ENCODE assay signal across 16 mouse cellular contexts in the genomic region with DNA sequence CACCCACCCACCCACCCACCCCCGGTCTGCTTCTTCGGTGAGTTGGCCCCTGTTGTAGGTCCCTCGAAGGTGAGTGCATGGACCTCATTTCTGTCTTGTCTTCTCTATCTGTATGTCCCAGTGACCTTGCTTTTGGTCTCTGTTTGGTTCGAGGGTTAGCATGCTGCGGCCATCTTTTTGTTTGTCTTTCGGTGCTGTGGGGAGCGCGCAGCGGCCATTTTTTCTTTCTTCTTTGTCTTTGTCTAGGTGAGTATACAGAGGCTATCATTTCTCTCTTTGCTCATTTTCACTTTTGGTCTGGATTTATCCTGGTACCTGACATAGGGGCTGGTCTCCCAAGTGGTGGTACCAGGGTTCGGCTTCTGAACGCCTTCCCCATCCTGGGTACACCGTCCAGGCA. TPM values are rescaled to one million over a fixed set of nuclear protein-coding genes. Genes with fewer than 3 reads are reported as not detected.
"Had no signal": no experiment of that assay in that cellular context is flagged by ENCODE, and none has a peak within 500 bp of the region (broad histone marks: within the 10 kb centered on the region; RNA-seq: fewer than 3 reads in every experiment).

No protein-coding gene starts in this region.

- H3K27ac ChIP-seq: kidney, embryonic 15.5 days; limb, embryonic 12.5 days; limb, embryonic 15.5 days; liver, embryonic 14.5 days; macrophage; midbrain, embryonic 12.5 days; midbrain, embryonic 15.5 days; neural tube, embryonic 12.5 days; neural tube, embryonic 15.5 days had no signal

- H3K27me3 ChIP-seq: kidney, embryonic 15.5 days; limb, embryonic 12.5 days; limb, embryonic 15.5 days; midbrain, embryonic 12.5 days; midbrain, embryonic 15.5 days; neural tube, embryonic 12.5 days; neural tube, embryonic 15.5 days had no signal

- ATAC-seq: liver, postnatal 0 days; lung, postnatal 0 days; midbrain, embryonic 15.5 days had no signal

- H3K9me3 ChIP-seq: limb, embryonic 15.5 days; midbrain, embryonic 12.5 days; midbrain, embryonic 15.5 days; neural tube, embryonic 15.5 days had no signal

- H3K4me3 ChIP-seq: kidney, embryonic 15.5 days; limb, embryonic 12.5 days; limb, embryonic 15.5 days; midbrain, embryonic 12.5 days; midbrain, embryonic 15.5 days; neural tube, embryonic 12.5 days; neural tube, embryonic 15.5 days had no signal

- H3K4me1 ChIP-seq: limb, embryonic 12.5 days; limb, embryonic 15.5 days; midbrain, embryonic 12.5 days; midbrain, embryonic 15.5 days; neural tube, embryonic 12.5 days; neural tube, embryonic 15.5 days had no signal

- DNase-seq: layer of hippocampus, postnatal 36 days; right cerebral cortex, postnatal 25 days; thymus, adult 18-20 months had no signal

- H3K9ac ChIP-seq: kidney, embryonic 15.5 days; limb, embryonic 12.5 days; limb, embryonic 15.5 days; liver, embryonic 14.5 days; liver, postnatal 0 days; lung, embryonic 14.5 days; midbrain, embryonic 12.5 days; midbrain, embryonic 15.5 days; neural tube, embryonic 12.5 days; neural tube, embryonic 15.5 days had no signal

- H3K36me3 ChIP-seq: limb, embryonic 15.5 days; midbrain, embryonic 12.5 days; midbrain, embryonic 15.5 days; neural tube, embryonic 15.5 days had no signal

- H3K4me2 ChIP-seq: kidney, embryonic 15.5 days; limb, embryonic 12.5 days; limb, embryonic 15.5 days; liver, embryonic 11.5 days; lung, embryonic 14.5 days; midbrain, embryonic 12.5 days; midbrain, embryonic 15.5 days; neural tube, embryonic 12.5 days; neural tube, embryonic 15.5 days had no signal

RNA-seq across cellular contexts. Expression of gene Mcam, which starts 44.5 kb away (rescaled TPM):
- polyA plus RNA-seq: macrophage had no signal
